Mouse (Mus musculus) lung, postnatal 0 days (tissue): ENCODE measurements around the gene 6430571L13Rik. TPM values are rescaled to one million over a fixed set of nuclear protein-coding genes. Genes with fewer than 3 reads are reported as not detected.

Source experiments
- ATAC-seq: fragments of 200-750 bp; cut with Nextera tagmentation; 2 replicates; pipeline ENCODE4 v1.8.0; 2017; ENCODE audit warnings: moderate library complexity
- DNase-seq: peaks from one replicate; pipeline ENCODE4 v3.0.0-alpha.2; 2016; ENCODE audit warnings: low spot score
- H3K27ac ChIP-seq: fragments of 300-500 bp; sonication (generic); 2 replicates; pipeline ENCODE4 v1.5.1; 2014; ENCODE audit warnings: antibody characterized with exemption, mild to moderate bottlenecking, low read length, mixed read lengths
- H3K27me3 ChIP-seq: fragments of 300-500 bp; sonication (generic); replicated peaks from 2 replicates; pipeline ENCODE4 v1.6.1; 2014; ENCODE audit warnings: low read length, mixed read lengths; ENCODE audit not compliant: insufficient read depth
- H3K36me3 ChIP-seq: fragments of 300-500 bp; sonication (generic); 2 replicates; pipeline ENCODE4 v1.6.1; 2014; ENCODE audit warnings: low read length, mixed read lengths; ENCODE audit not compliant: insufficient read depth
- H3K4me1 ChIP-seq: fragments of 300-500 bp; sonication (generic); 2 replicates; pipeline ENCODE4 v1.6.1; 2014; ENCODE audit warnings: antibody characterized with exemption, low read depth, low read length, mixed read lengths; ENCODE audit not compliant: insufficient read depth
- H3K4me2 ChIP-seq: fragments of 300-500 bp; sonication (generic); replicated peaks from 2 replicates; pipeline ENCODE4 v1.6.1; 2014; ENCODE audit warnings: low read depth, mild to moderate bottlenecking, low read length, moderate library complexity, mixed read lengths
- H3K4me3 ChIP-seq: fragments of 300-500 bp; sonication (generic); 2 replicates; pipeline ENCODE4 v1.5.1; 2014; ENCODE audit warnings: low read depth, low read length
- H3K9ac ChIP-seq: fragments of 300-500 bp; sonication (generic); replicated peaks from 2 replicates; pipeline ENCODE4 v1.6.1; 2014; ENCODE audit warnings: low read depth, mild to moderate bottlenecking
- H3K9me3 ChIP-seq: fragments of 300-500 bp; sonication (generic); 2 replicates; pipeline ENCODE4 v1.6.1; 2016; ENCODE audit warnings: low read length, mixed read lengths
- CTCF ChIP-seq: IDR thresholded peaks from 2 replicates; pipeline ENCODE4 v1.5.1; 2016; ENCODE audit warnings: antibody characterized with exemption, mild to moderate bottlenecking
- EP300 ChIP-seq: IDR thresholded peaks from 2 replicates; pipeline ENCODE4 v1.6.1; 2016; ENCODE audit warnings: antibody characterized with exemption, mild to moderate bottlenecking, control low read depth
- WGBS: fragments of 180-500 bp; shearing (Covaris S2); extraction: QIAGEN DNeasy Blood & Tissue Kit; methylation state at CpG from one replicate; pipeline ENCODE4 v1.1.7; 2014; 5-methylcytosine and 5-hydroxymethylcytosine counted together
- polyA plus RNA-seq: library from polyadenylated mRNA; unstranded; fragments of >200 nt; fragmentation: Nextera tagmentation; extraction: Ambion mirVana; gene quantifications from 2 replicates; pipeline ENCODE4 v1.2.1, GENCODE M21; 2015

6430571L13Rik gene
- polyA plus RNA-seq, 1 experiment from 2014 or later = 0.23 TPM

DNA sequence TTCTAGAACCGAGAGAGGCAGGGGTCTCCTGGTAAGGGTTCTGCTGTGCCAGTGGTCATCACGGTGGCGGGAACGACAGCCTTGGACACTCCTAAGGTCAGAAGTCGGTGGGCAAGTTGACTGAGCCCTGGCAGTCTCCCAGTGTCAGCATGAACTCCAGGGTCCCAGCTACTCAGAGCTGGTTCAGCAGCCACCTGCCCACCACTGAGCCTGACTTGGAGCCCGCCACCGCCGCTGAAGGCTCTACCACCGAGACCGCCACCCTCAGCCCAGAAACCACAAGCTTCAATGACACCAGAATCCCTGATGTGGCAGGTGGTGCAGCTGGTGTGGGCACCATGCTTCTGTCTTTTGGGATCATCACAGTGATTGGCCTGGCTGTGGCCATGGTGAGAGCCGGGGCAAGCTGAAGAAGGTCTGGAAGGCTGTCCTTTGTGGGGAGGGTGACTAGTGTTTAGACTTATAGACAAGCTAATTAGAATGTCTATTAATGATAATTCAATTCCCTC, 1.9 kb downstream of the 6430571L13Rik start:
- Histone ChIP-seq H3K4me2 (no peak overlapping the region), H3K27ac (no peak overlapping the region), H3K9me3 (no peaks in the 10 kb centered on the region), H3K9ac (no peak overlapping the region), H3K36me3 (no peaks in the 10 kb centered on the region), H3K4me1 (no peaks in the 10 kb centered on the region; the same call in 1 of the 2 replicates), H3K27me3 (no peaks in the 10 kb centered on the region), H3K4me3 (no peak overlapping the region)
- DNase-seq = no peak
- ATAC-seq = no peak
- no peak for TF ChIP-seq CTCF
- TF ChIP-seq EP300 = no peak
- WGBS = 85% methylated on average over 11 of the region's 11 CpGs

DNA sequence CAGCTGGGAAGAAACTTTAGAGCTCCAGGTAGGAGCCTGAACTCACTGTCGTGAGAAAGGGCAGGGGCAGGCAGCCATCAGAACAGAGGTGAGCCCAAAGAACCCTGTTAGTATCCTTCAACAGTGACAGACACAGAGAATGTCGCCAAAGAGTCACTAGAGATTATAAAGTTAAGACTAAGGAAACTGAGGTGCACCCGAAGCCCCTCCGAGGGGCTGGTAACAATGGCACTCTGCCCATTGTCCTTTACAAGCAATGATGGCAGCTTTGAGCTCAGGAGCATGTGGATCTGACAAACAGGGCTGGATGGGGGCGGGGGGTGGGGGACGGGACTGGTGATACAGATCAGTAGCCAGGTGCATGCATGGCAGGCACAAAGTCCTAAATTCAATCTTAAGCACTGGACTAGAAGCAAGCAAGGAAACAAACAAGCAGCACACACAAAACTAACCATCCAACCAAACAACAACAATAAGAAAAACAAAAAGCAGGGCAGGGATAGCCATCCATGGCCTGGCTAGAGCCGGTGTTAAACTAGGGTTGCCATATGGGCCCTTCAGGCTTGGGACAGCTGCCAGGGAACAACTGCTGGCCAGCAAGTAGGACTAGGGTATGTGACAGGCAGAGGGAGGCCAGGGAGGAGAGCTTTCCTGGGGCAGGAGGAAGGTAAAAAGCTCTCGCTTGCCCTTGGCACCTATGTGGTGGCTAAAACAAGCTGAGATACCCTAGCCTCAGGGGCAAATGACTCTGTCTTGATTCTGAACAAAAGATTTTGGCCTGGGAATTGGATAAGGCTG, 2.9 kb downstream of the 6430571L13Rik start:
- H3K27ac ChIP-seq = no peak overlapping the region
- H3K9ac ChIP-seq = no peak overlapping the region
- no peak overlapping the region for H3K4me2 ChIP-seq
- no peaks in the 10 kb centered on the region for H3K9me3 ChIP-seq
- H3K27me3 ChIP-seq = no peaks in the 10 kb centered on the region
- H3K4me3 ChIP-seq = no peak overlapping the region
- DNase-seq (no peak), ATAC-seq (no peak)
- H3K36me3 ChIP-seq = no peaks in the 10 kb centered on the region
- TF ChIP-seq EP300 = no peak
- TF ChIP-seq CTCF = no peak
- 54% methylated on average over 8 of the region's 8 CpGs for WGBS
- H3K4me1 ChIP-seq = no peaks in the 10 kb centered on the region; the same call in 1 of the 2 replicates

DNA sequence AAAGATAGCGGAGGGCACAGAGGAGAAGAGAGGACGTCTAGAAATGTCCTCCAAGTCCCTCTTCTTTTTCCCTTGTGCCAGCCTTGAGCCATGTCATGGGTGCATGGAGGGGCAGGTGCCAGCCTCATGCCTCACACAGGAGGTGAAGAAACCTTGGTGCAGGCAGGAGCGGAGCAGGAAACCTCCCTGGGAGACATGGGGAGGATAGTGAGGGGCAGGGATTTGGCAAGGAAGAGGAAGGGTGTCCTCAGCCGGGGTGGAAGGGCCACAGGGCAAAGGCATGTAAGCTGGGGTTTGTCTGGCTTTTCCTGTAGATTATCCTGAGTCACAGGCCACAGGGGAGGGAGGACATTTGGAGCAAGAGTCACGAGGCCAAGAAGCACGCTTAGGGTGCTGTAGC, 3.6 kb downstream of the 6430571L13Rik start:
- Histone ChIP-seq H3K27me3 (no peaks in the 10 kb centered on the region), H3K27ac (no peak overlapping the region), H3K4me3 (no peak overlapping the region), H3K4me2 (no peak overlapping the region), H3K9ac (no peak overlapping the region), H3K9me3 (no peaks in the 10 kb centered on the region), H3K4me1 (no peaks in the 10 kb centered on the region), H3K36me3 (no peaks in the 10 kb centered on the region)
- ATAC-seq (no peak), DNase-seq (no peak)
- no peak for TF ChIP-seq CTCF
- TF ChIP-seq EP300 = no peak
- WGBS = 65% methylated on average over 6 of the region's 6 CpGs

DNA sequence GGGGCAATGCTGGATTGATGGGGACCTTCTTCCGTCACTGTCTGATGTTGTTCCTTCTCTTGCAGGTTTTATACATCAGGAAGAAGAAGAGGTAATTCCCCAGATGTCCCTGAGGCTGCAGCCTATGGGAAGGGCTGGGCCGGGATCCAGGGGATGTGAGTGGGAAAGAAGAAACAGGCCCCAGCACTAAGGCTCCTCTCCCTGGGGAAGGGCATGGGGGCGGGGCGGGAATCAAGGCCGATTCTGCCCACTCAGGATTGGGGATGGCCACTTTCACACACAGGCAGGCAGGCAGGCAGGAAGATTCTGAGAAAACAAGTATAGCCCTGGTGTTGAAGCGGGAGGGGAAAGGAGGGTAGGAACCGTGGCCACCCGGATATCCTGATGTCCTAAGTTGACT, 5.7 kb downstream of the 6430571L13Rik start:
- ATAC-seq (no peak), DNase-seq (no peak)
- no peak overlapping the region for H3K27ac ChIP-seq
- no peak overlapping the region for H3K4me3 ChIP-seq
- 87% methylated on average over 8 of the region's 8 CpGs for WGBS
- no peaks in the 10 kb centered on the region for H3K36me3 ChIP-seq
- no peaks in the 10 kb centered on the region for H3K4me1 ChIP-seq
- no peaks in the 10 kb centered on the region for H3K27me3 ChIP-seq
- no peak for TF ChIP-seq EP300
- no peak for TF ChIP-seq CTCF
- no peak overlapping the region for H3K4me2 ChIP-seq
- no peaks in the 10 kb centered on the region for H3K9me3 ChIP-seq
- H3K9ac ChIP-seq = no peak overlapping the region

DNA sequence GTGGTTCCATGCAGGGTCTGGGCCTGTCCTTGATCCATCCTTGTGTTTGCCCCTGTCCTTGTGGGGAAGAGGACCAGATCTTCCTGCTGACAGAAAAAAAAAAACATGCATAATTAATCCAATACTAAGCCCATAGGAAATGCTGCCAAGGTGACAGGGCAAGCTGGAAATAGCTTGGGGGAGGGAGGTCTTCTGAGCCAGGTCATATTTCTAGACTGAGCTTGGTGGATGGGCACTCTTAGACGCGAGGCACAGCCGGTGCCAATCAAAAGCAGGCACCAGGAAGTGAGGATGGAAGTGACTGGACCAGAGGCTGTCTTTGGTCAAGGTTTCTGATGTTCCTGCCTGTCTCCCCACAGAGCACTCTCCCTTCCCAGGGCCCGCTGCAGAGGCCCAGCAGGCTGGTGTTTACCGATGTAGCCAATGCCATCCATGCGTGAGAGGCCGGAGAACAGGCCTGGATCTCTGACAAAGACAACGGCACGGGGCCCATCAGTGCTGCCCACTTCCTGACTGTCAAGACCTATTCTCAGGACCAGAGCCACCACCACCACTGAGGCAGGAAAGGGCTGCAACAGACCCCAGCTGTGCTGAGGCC, 7.3 kb downstream of the 6430571L13Rik start:
- H3K36me3 ChIP-seq = no peaks in the 10 kb centered on the region
- ATAC-seq = no peak
- no peak overlapping the region for H3K27ac ChIP-seq
- H3K4me1 ChIP-seq = no peaks in the 10 kb centered on the region
- no peaks in the 10 kb centered on the region for H3K27me3 ChIP-seq
- no peak overlapping the region for H3K9ac ChIP-seq
- WGBS = 64% methylated on average over 9 of the region's 9 CpGs
- TF ChIP-seq EP300 (no peak), CTCF (no peak)
- H3K9me3 ChIP-seq = no peaks in the 10 kb centered on the region
- no peak overlapping the region for H3K4me2 ChIP-seq
- DNase-seq = no peak
- no peak overlapping the region for H3K4me3 ChIP-seq

DNA sequence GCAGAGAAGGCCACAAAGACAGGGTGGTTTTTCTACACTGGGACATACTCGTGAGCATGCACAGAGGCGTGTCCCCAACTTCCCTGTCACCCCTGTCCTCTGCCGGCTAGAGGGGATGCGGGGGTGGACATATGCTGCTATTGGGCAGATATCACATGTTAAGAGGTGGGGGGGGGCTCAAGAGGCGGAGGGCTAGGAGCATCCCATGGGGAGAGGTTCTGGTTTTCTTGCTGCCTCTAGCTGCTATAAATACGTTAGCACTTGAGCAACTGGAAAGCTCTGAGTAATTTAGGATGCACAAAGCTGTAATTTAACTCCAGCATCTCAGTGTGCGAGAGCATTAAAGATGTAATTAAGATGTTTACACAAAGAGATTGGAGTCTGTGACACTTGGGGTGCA, 8.9 kb downstream of the 6430571L13Rik start:
- no peaks in the 10 kb centered on the region for H3K36me3 ChIP-seq
- H3K9me3 ChIP-seq = no peaks in the 10 kb centered on the region
- no peak for TF ChIP-seq CTCF
- TF ChIP-seq EP300 = no peak
- no peak overlapping the region for H3K4me3 ChIP-seq
- H3K9ac ChIP-seq = no peak overlapping the region
- DNase-seq = no peak
- ATAC-seq = no peak
- WGBS = 51% methylated on average over 7 of the region's 7 CpGs
- H3K27me3 ChIP-seq = no peaks in the 10 kb centered on the region
- H3K27ac ChIP-seq = no peak overlapping the region
- H3K4me1 ChIP-seq = no peaks in the 10 kb centered on the region
- H3K4me2 ChIP-seq = no peak overlapping the region
